Mouse (Mus musculus): ENCODE results near the gene Snai1. TPM values are rescaled to one million over a fixed set of nuclear protein-coding genes. Genes with fewer than 3 reads are reported as not detected.
A peak's percentile ranks its signal among the peaks of the same experiment; 100 is the strongest.

The Snai1 gene
- polyA plus RNA-seq, 1 experiment, result 7.2 TPM

GRCm38 (mm10) chr2:167514641-167515040, 23.4 kb upstream of the Snai1 start:
- WGBS, result 95% methylated on average over 4 of the region's 4 CpGs

GRCm38 (mm10) chr2:167515688-167516087, 22.3 kb upstream of the Snai1 start:
- WGBS, result 83% methylated on average over 5 of the region's 5 CpGs
- no peak for DNase-seq (ENCODE audit: low read depth, low spot score)

More at GRCm38 (mm10) chr2:167514641-167515040, 23.4 kb upstream of the Snai1 start:
- no peak for DNase-seq (ENCODE audit: low read depth, low spot score)

GRCm38 (mm10) chr2:167519606-167520252, 18.3 kb upstream of the Snai1 start:
- no peak for DNase-seq (ENCODE audit: low read depth, low spot score)
- 86% methylated on average over 5 of the region's 5 CpGs for WGBS

GRCm38 (mm10) chr2:167528278-167528677, 9.7 kb upstream of the Snai1 start:
- 22% methylated on average over 5 of the region's 5 CpGs for WGBS
- no peak for DNase-seq (ENCODE audit: low read depth, low spot score)

GRCm38 (mm10) chr2:167529935-167530513, 8.0 kb upstream of the Snai1 start:
- WGBS, result 68% methylated on average over 5 of the region's 5 CpGs
- DNase-seq (ENCODE audit: low read depth, low spot score), result no peak

- DNase-seq (ENCODE audit: low read depth, low spot score), result no peak
- WGBS, result 88% methylated on average over 4 of the region's 4 CpGs
Observed at GRCm38 (mm10) chr2:167530536-167530935, 7.5 kb upstream of the Snai1 start.

- 22% methylated on average over 13 of the region's 13 CpGs for WGBS
- DNase-seq (ENCODE audit: low read depth, low spot score), result no peak
Observed at GRCm38 (mm10) chr2:167532131-167532530, 5.9 kb upstream of the Snai1 start.

- DNase-seq (ENCODE audit: low read depth, low spot score), result no peak
Observed at GRCm38 (mm10) chr2:167533880-167534279, 4.1 kb upstream of the Snai1 start.

- peak; percentile 39 for DNase-seq (ENCODE audit: low read depth, low spot score)
- WGBS, result 31% methylated on average over 10 of the region's 10 CpGs
Observed at GRCm38 (mm10) chr2:167536320-167536945, 1.6 kb upstream of the Snai1 start.

GRCm38 (mm10) chr2:167538671-167539306, 794 bp downstream of the Snai1 start:
- 64% methylated on average over 34 of the region's 34 CpGs for WGBS
- no peak for DNase-seq (ENCODE audit: low read depth, low spot score)

GRCm38 (mm10) chr2:167539536-167540476, 1.8 kb downstream of the Snai1 start:
- no peak for DNase-seq (ENCODE audit: low read depth, low spot score)
- WGBS, result 60% methylated on average over 14 of the region's 14 CpGs

- DNase-seq (ENCODE audit: low read depth, low spot score), result no peak
- 64% methylated on average over 12 of the region's 12 CpGs for WGBS
Observed at GRCm38 (mm10) chr2:167540477-167541110, 2.6 kb downstream of the Snai1 start.

GRCm38 (mm10) chr2:167541324-167541723, 3.3 kb downstream of the Snai1 start:
- DNase-seq (ENCODE audit: low read depth, low spot score), result no peak
- 60% methylated on average over 6 of the region's 6 CpGs for WGBS

- DNase-seq (ENCODE audit: low read depth, low spot score), result no peak
- 88% methylated on average over 12 of the region's 12 CpGs for WGBS
Observed at GRCm38 (mm10) chr2:167541761-167542160, 3.8 kb downstream of the Snai1 start.

GRCm38 (mm10) chr2:167542361-167542760, 4.4 kb downstream of the Snai1 start:
- DNase-seq (ENCODE audit: low read depth, low spot score), result no peak
- 73% methylated on average over 4 of the region's 4 CpGs for WGBS

GRCm38 (mm10) chr2:167543121-167544003, 5.4 kb downstream of the Snai1 start:
- DNase-seq (ENCODE audit: low read depth, low spot score), result no peak
- WGBS, result 41% methylated on average over 16 of the region's 16 CpGs

GRCm38 (mm10) chr2:167544004-167544356, 6.0 kb downstream of the Snai1 start:
- WGBS, result 8% methylated on average over 4 of the region's 4 CpGs

GRCm38 (mm10) chr2:167544456-167544855, 6.5 kb downstream of the Snai1 start:
- DNase-seq (ENCODE audit: low read depth, low spot score), result no peak
- WGBS, result 71% methylated on average over 5 of the region's 5 CpGs

More at GRCm38 (mm10) chr2:167544004-167544356, 6.0 kb downstream of the Snai1 start:
- DNase-seq (ENCODE audit: low read depth, low spot score), result no peak

Data from large intestine, adult 2 months (tissue).